21 mouse cellular contexts compared by ENCODE assay signal in the genomic region with DNA sequence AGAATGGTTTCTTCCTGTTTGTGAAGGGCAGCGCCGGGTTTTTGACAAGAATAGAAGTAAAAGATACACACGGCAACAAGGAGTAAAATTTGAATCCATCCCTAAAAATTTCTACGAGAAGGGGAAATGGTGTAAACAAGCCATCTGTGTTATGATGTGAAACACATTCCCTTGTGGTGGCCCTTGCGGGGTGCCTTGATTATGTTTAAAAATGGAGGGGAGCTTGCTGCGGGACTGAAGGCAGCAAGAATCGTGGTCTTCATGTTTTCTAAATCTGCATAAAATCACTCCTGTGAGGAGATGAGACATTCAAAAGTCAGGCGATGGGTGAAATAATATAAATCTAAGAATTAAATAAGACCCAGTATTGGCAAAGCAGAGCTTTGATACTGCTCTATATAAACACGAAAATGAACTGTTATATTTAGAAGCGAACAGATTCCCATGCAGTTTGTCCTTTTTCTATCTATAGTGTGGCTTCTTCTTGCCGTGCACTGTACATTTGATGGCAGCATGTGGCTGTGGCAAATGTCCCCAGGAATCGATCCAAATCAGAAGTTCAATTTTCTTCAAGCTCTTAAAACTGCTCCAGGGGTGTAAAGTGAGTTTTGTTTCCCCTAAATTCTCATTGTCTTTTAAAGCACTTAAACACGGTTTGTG.
DNase-seq lines count a peak whose midpoint lies in the region; ATAC-seq lines count a peak whose summit lies in the region.
"Had no signal": no experiment of that assay in that cellular context is flagged by ENCODE, and none has a peak within 500 bp of the region (broad histone marks: within the 10 kb centered on the region; RNA-seq: fewer than 3 reads in every experiment).

No protein-coding gene starts in this region.

- no peaks in the 10 kb centered on the region for H3K4me1 ChIP-seq in lung, embryonic 15.5 days
- H3K4me1 ChIP-seq: embryonic facial prominence, embryonic 12.5 days; forebrain, embryonic 12.5 days; heart, embryonic 13.5 days had no signal

- no peak overlapping the region for H3K4me3 ChIP-seq in lung, embryonic 15.5 days
- H3K4me3 ChIP-seq: embryonic facial prominence, embryonic 12.5 days; forebrain, embryonic 12.5 days; heart, embryonic 13.5 days had no signal

- peak; percentile 69 for ATAC-seq in frontal cortex, adult (ENCODE audit: low TSS enrichment)
- no peak for ATAC-seq in lung, embryonic 15.5 days (ENCODE audit: borderline replicate concordance, extremely low read depth, low FRiP score, low TSS enrichment)
- ATAC-seq in megakaryocyte progenitor cell, adult 5-6 weeks (replicated peaks; ENCODE audit: poor library complexity): no peak
- ATAC-seq: forebrain, embryonic 16.5 days; hindbrain, embryonic 16.5 days had no signal

- DNase-seq in frontal cortex, postnatal 14 days (ENCODE audit: low spot score in 2 of 2): no peak
- DNase-seq in lung, adult 18-20 months: no peak
- DNase-seq in right cerebral cortex, postnatal 4 days: peak; percentile 3
- no peak for DNase-seq in right cerebral cortex, postnatal 25 days
- DNase-seq in MN1 (ENCODE audit: low spot score): no peak
- DNase-seq: adrenal gland, adult 2 months; adrenal gland, postnatal 25 days; cerebellum, adult 11 months; cerebellum, adult 8-10 months; cerebellum, postnatal 14 days; gastrocnemius, postnatal 36 days; heart, adult 11 months; heart, postnatal 36 days had no signal

- H3K27me3 ChIP-seq in lung, embryonic 15.5 days: no peaks in the 10 kb centered on the region
- H3K27me3 ChIP-seq: embryonic facial prominence, embryonic 12.5 days; forebrain, embryonic 12.5 days; heart, embryonic 13.5 days had no signal

- H3K4me2 ChIP-seq in lung, embryonic 15.5 days: peak overlapping the region; percentile 12; the same call in 1 of the 2 replicates
- H3K4me2 ChIP-seq: embryonic facial prominence, embryonic 12.5 days; forebrain, embryonic 12.5 days; heart, embryonic 13.5 days had no signal

- no peaks in the 10 kb centered on the region for H3K36me3 ChIP-seq in lung, embryonic 15.5 days
- H3K36me3 ChIP-seq: embryonic facial prominence, embryonic 12.5 days; forebrain, embryonic 12.5 days; heart, embryonic 13.5 days had no signal

- 53% methylated on average over 13 of the region's 13 CpGs for WGBS in lung, embryonic 15.5 days

- H3K27ac ChIP-seq in lung, embryonic 15.5 days: no peak overlapping the region
- H3K27ac ChIP-seq: embryonic facial prominence, embryonic 12.5 days; forebrain, embryonic 12.5 days; heart, embryonic 13.5 days had no signal

- H3K9ac ChIP-seq in lung, embryonic 15.5 days: no peak overlapping the region
- H3K9ac ChIP-seq: embryonic facial prominence, embryonic 12.5 days; forebrain, embryonic 12.5 days; heart, embryonic 13.5 days had no signal

- H3K9me3 ChIP-seq in lung, embryonic 15.5 days: no peaks in the 10 kb centered on the region
- H3K9me3 ChIP-seq: embryonic facial prominence, embryonic 12.5 days; forebrain, embryonic 12.5 days; heart, embryonic 13.5 days had no signal
